Mouse (Mus musculus): Measurements from ENCODE around the gene Tysnd1.

The Tysnd1 gene

DNA sequence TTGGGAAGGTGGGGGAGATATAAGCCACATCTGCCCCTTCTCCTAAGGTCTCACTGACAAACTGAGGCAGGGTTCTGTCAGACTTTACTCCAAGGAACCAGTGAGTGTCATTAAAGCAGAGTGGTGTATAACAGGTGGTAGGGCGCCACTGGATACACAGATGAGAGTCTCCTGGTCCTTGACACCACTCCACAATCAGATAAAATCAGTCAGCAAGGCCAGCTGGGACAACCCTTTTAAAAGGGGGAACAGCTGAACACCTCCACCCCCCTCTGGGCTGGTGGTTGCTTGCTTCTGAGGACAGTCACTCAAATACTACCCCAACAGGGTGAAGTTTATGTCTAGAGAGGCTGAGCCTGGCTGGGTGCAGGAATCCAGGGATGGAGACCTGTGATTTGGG, 42.2 kb downstream of the Tysnd1 start:
- DNase-seq (ENCODE audit: low spot score), result no peak

DNA sequence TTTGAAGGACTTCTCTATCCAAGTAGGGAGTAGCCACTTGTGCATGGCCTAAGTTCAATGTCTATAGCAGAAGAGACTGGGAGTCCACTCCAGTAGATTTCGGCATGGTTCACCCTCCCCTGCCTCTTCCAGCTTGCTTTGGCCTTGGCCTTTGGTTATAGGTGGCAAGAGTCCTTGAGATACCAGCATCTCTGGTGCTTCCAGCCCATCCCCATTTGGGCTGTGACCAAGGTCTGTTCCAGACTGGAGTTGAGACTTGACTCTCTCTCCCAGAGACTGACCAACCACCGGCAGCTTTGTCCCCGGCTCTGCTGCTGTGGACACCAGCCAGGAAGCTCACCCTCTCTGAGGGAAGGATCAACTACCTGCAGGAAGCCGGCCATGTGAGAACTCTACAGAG, 42.8 kb downstream of the Tysnd1 start:
- no peak for DNase-seq (ENCODE audit: low spot score)

GRCm38 (mm10) chr10:61741306-61741705, 46.0 kb downstream of the Tysnd1 start:
- no peak for DNase-seq (ENCODE audit: low spot score)

- peak; percentile 30 for DNase-seq (ENCODE audit: low spot score)
These were observed 46.6 kb downstream of the Tysnd1 start for GRCm38 (mm10) chr10:61741873-61742272.

GRCm38 (mm10) chr10:61742336-61742735, 47.0 kb downstream of the Tysnd1 start:
- DNase-seq (ENCODE audit: low spot score), result no peak

- DNase-seq (ENCODE audit: low spot score), result peak; percentile 41
These were observed 49.8 kb downstream of the Tysnd1 start for GRCm38 (mm10) chr10:61745133-61745532.

DNA sequence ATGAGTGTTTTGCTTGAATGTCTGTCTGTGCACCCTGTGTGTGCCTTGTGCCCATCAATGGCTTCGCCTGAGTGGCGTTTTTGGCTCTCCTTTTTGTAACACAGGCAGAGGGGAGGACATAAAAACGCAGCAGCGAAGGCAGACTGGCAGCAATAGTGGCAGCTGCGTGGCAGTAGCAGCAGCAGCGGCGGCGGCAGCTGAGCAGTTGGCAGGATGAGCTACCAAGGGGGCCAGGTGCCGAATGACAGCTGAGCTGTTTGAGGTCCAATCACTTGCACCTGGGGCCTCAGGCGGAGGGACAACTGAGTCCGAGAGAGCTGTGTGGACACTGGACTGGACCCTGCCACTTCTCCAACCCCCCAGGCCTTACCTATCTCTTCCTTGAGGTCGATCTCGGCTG, 52.0 kb downstream of the Tysnd1 start:
- DNase-seq (ENCODE audit: low spot score), result no peak

GRCm38 (mm10) chr10:61750014-61750413, 54.7 kb downstream of the Tysnd1 start:
- DNase-seq (ENCODE audit: low spot score), result no peak

DNA sequence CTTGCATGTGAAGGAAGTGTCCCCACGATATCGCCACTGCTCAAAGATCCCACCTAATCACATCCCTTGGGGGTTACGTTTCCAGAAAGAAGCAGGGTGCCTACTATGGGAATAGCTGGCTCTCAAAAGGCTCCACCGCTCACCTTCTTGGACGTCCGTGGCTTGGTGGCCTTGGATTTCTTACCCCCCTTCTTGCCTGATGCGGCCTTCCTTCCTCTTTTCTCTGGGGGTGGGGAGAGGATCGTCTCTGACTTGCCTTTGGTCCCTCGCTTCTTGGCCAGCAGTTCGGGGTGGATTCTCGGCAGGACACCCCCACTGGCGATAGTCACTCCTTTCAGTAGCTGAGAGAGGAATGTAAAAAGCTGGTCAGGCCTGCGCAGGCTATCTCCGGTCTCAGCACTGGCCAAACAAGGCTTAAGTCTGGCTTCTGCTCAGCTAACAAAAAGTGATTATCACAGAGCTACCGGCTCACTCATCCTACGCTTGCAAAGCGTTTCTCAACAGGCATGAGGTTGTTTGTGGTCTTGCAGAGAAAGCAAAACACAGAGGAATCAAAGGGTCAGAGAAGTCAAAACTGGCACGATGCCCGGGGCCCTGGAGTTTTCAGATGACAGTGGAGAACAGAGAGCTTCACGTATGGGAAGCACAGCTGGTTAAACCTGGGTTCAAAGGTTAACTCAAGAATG, 56.4 kb downstream of the Tysnd1 start:
- DNase-seq (ENCODE audit: low spot score), result no peak

Data from retina, embryonic 14.5 days (tissue).